Mouse (Mus musculus): Measurements from ENCODE around the gene Arl10. TPM values are rescaled to one million over a fixed set of nuclear protein-coding genes. Genes with fewer than 3 reads are reported as not detected.
"Not testable (repeated sequence)": the region's sequence is repeated elsewhere in the genome, so short reads cannot be mapped to it uniquely, and the experiment has no call there.

The Arl10 gene
- total RNA-seq, 2 experiments from 2014 or later = 35.9 to 38.7 TPM

- not testable (repeated sequence) for DNase-seq (ENCODE audit: low spot score in 2 of 2)
Measured at GRCm38 (mm10) chr13:54613141-54613540, 38.3 kb downstream of the Arl10 start.

- DNase-seq (ENCODE audit: low spot score in 2 of 2) = no peak
Measured at GRCm38 (mm10) chr13:54616307-54616706, 41.5 kb downstream of the Arl10 start.

GRCm38 (mm10) chr13:54616998-54617397 lies 42.2 kb downstream of the Arl10 start:
- no peak for DNase-seq (ENCODE audit: low spot score in 2 of 2)

- DNase-seq (ENCODE audit: low spot score in 2 of 2) = peak; percentile 98 to 100
Measured at GRCm38 (mm10) chr13:54621155-54621932, 46.5 kb downstream of the Arl10 start, which contains the start of gene Faf2. TSS of gene Faf2 (plus strand) at chr13:54621784.

- DNase-seq (ENCODE audit: low spot score in 2 of 2) = no peak
Measured at GRCm38 (mm10) chr13:54621960-54622521, 47.2 kb downstream of the Arl10 start.

GRCm38 (mm10) chr13:54629128-54629527 lies 54.3 kb downstream of the Arl10 start:
- DNase-seq (ENCODE audit: low spot score in 2 of 2) = no peak

Small RNAs within 50 kb of the gene (microRNA-seq; reads per million reads assigned to microRNA genes)
- gene Gm24195 = 0 reads per million in 2 experiments

Other genes starting within 250 kb of the Arl10 start
- gene Cplx2, start 203.7 kb upstream of the Arl10 start, total RNA-seq (2021) = 100 to 1,000 TPM; 963 to 982 TPM
- gene Thoc3, start 106.2 kb upstream of the Arl10 start, total RNA-seq (2021) = 10 to 100 TPM; 27.9 to 41.2 TPM
- 10 to 100 TPM; 15.2 to 16.0 TPM for gene Simc1, start 71.2 kb upstream of the Arl10 start, total RNA-seq (2021)
- gene 4833439L19Rik, start 9.6 kb upstream of the Arl10 start, total RNA-seq (2021) = 100 to 1,000 TPM; 145 to 151 TPM
- gene Nop16, start 15.1 kb downstream of the Arl10 start, total RNA-seq (2021) = 10 to 100 TPM; 25.0 to 26.1 TPM
- gene Higd2a, start 15.2 kb downstream of the Arl10 start, total RNA-seq (2021) = 100 to 1,000 TPM; 170 to 174 TPM
- gene Cltb, start 36.3 kb downstream of the Arl10 start, total RNA-seq (2021) = 100 to 1,000 TPM; 263 to 281 TPM
- 10 to 100 TPM; 52.8 to 56.7 TPM for gene Faf2, start 46.8 kb downstream of the Arl10 start, total RNA-seq (2021)
- 100 to 1,000 TPM; 164 to 179 TPM for gene Rnf44, start 118.9 kb downstream of the Arl10 start, total RNA-seq (2021)
- under 1 TPM; 0.20 to 0.22 TPM for gene Cdhr2, start 126.4 kb downstream of the Arl10 start, total RNA-seq (2021)
- gene Gprin1, start 174.9 kb downstream of the Arl10 start, total RNA-seq (2021) = 100 to 1,000 TPM; 146 to 150 TPM
- 100 to 1,000 TPM; 687 to 705 TPM for gene Sncb, start 191.6 kb downstream of the Arl10 start, total RNA-seq (2021)
- gene Eif4e1b, start 209.0 kb downstream of the Arl10 start, total RNA-seq (2021) = not detected
- gene Tspan17, start 214.4 kb downstream of the Arl10 start, total RNA-seq (2021) = 10 to 100 TPM; 75.8 to 78.0 TPM

All from layer of hippocampus, adult 18-20 months (tissue).